In the genomic region with DNA sequence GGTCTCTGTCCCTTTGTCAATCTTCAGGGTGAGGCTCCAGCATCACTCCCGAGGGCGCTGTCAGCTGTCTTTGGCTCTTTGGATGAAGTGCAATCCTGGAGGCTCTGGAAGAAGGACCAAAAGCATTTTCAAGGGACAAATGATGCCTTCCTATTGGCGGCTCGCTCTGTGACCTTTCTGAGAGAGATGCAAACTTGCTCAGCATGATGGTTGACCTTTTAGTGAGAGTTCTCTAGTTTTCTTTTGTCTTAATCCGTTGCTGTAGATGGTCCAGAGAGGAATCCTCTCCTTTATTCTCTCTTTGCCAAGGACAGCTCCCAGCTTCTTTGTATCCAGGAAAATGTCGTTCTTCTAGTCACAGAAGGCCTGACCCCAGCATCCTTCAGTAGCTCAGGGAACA, we compare ENCODE assay signal across 10 mouse cellular contexts. TPM values are rescaled to one million over a fixed set of nuclear protein-coding genes. Genes with fewer than 3 reads are reported as not detected.
DNase-seq lines count a peak whose midpoint lies in the region; ATAC-seq lines count a peak whose summit lies in the region.
"Had no signal": no experiment of that assay in that cellular context is flagged by ENCODE, and none has a peak within 500 bp of the region (broad histone marks: within the 10 kb centered on the region; RNA-seq: fewer than 3 reads in every experiment).

No protein-coding gene starts in this region.

- H3K4me2 ChIP-seq in heart, embryonic 14.5 days (ENCODE audit: low read length) = peak overlapping the region; percentile 64
- peak overlapping the region; percentile 53 for H3K4me2 ChIP-seq in hindbrain, embryonic 13.5 days
- H3K4me2 ChIP-seq in midbrain, embryonic 14.5 days (ENCODE audit: low read length) = peak overlapping the region; percentile 55

- peaks cover 29 to 36% of the 10 kb centered on the region in 2 experiments for H3K4me1 ChIP-seq in heart, embryonic 14.5 days (ENCODE audit: control insufficient read depth in 2 of 2, insufficient read depth in 2 of 2, low read length in 2 of 2)
- peaks cover 60% of the 10 kb centered on the region for H3K4me1 ChIP-seq in hindbrain, embryonic 13.5 days (replicated peaks)
- peaks cover 44% of the 10 kb centered on the region for H3K4me1 ChIP-seq in midbrain, embryonic 14.5 days (ENCODE audit: control insufficient read depth, insufficient read depth, low read length)

- no peaks in the 10 kb centered on the region for H3K36me3 ChIP-seq in heart, embryonic 14.5 days (ENCODE audit: control insufficient read depth, insufficient read depth, low read length)
- H3K36me3 ChIP-seq in hindbrain, embryonic 13.5 days = no peaks in the 10 kb centered on the region
- H3K36me3 ChIP-seq in midbrain, embryonic 14.5 days (ENCODE audit: control insufficient read depth, insufficient read depth, low read length) = no peaks in the 10 kb centered on the region

- H3K27ac ChIP-seq in heart, embryonic 14.5 days (replicated peaks in 1 of 2; ENCODE audit: control insufficient read depth in 1 of 2, insufficient read depth in 1 of 2, low read depth in 2 of 2, low read length in 2 of 2) = no peak overlapping the region
- H3K27ac ChIP-seq in hindbrain, embryonic 13.5 days = peak overlapping the region; percentile 79
- H3K27ac ChIP-seq in midbrain, embryonic 14.5 days (replicated peaks; ENCODE audit: low read depth, low read length) = peak overlapping the region; percentile 82

- H3K4me3 ChIP-seq in heart, embryonic 14.5 days (ENCODE audit: control insufficient read depth in 1 of 2, insufficient read depth in 1 of 2, low read depth in 1 of 2, low read length in 2 of 2) = peak overlapping the region; percentile 25 to 26
- H3K4me3 ChIP-seq in hindbrain, embryonic 13.5 days = peak overlapping the region; percentile 31
- peak overlapping the region; percentile 29 for H3K4me3 ChIP-seq in midbrain, embryonic 14.5 days (replicated peaks; ENCODE audit: low read depth, low read length)

- peak overlapping the region; percentile 65 for H3K9ac ChIP-seq in heart, embryonic 14.5 days (ENCODE audit: low read length)
- H3K9ac ChIP-seq in hindbrain, embryonic 13.5 days = peak overlapping the region; percentile 75
- H3K9ac ChIP-seq in midbrain, embryonic 14.5 days (replicated peaks; ENCODE audit: low read length) = peak overlapping the region; percentile 61

- H3K27me3 ChIP-seq in heart, embryonic 14.5 days (ENCODE audit: control insufficient read depth, insufficient read depth, low read length) = no peaks in the 10 kb centered on the region
- H3K27me3 ChIP-seq in hindbrain, embryonic 13.5 days = no peaks in the 10 kb centered on the region
- no peaks in the 10 kb centered on the region for H3K27me3 ChIP-seq in midbrain, embryonic 14.5 days (ENCODE audit: control insufficient read depth, insufficient read depth, low read length)

- no peaks in the 10 kb centered on the region for H3K9me3 ChIP-seq in heart, embryonic 14.5 days (ENCODE audit: control insufficient read depth, low read length)
- H3K9me3 ChIP-seq in hindbrain, embryonic 13.5 days = no peaks in the 10 kb centered on the region
- H3K9me3 ChIP-seq in midbrain, embryonic 14.5 days (ENCODE audit: control insufficient read depth, low read length) = no peaks in the 10 kb centered on the region

- DNase-seq in heart, adult 9 months (ENCODE audit: low spot score in 2 of 2) = no peak
- peak; percentile 91 for DNase-seq in R1 (ENCODE audit: low read depth, low spot score)
- no peak for DNase-seq in midbrain, embryonic 14.5 days
- no peak for DNase-seq in cerebellum, postnatal 4 days (ENCODE audit: low spot score in 2 of 2)
- no peak for DNase-seq in adrenal gland, postnatal 36 days
- no peak for DNase-seq in layer of hippocampus, adult 8-10 months (ENCODE audit: low spot score in 2 of 2)

- 33% methylated on average over 6 of the region's 6 CpGs for WGBS in heart, embryonic 14.5 days
- WGBS in hindbrain, embryonic 13.5 days = 10% methylated on average over 6 of the region's 6 CpGs
- 12% methylated on average over 6 of the region's 6 CpGs for WGBS in midbrain, embryonic 14.5 days

- ATAC-seq in heart, embryonic 14.5 days (ENCODE audit: insufficient number of reproducible peaks, insufficient read depth, low FRiP score, low read depth) = no peak
- ATAC-seq in hindbrain, embryonic 13.5 days (ENCODE audit: low FRiP score) = peak; percentile 22; the same call in 1 of the 2 replicates
- ATAC-seq in midbrain, embryonic 14.5 days (ENCODE audit: low FRiP score, low TSS enrichment) = peak; percentile 28; the same call in 1 of the 2 replicates

RNA-seq across cellular contexts. Expression of gene Apol7a, which starts 39.8 kb away (rescaled TPM):
- polyA plus RNA-seq in heart, embryonic 14.5 days (2014; fragmentation: Nextera tagmentation; extraction: Ambion mirVana) = 0.11 and 0.31 TPM in 2 replicates
- 0.08 TPM in 1 of 2 replicates, not detected in the other for polyA plus RNA-seq in hindbrain, embryonic 13.5 days (2015; fragmentation: Nextera tagmentation; extraction: Ambion mirVana)
- polyA plus RNA-seq in midbrain, embryonic 14.5 days (2014; fragmentation: Nextera tagmentation; extraction: Ambion mirVana) = not detected in 2 replicates
- total RNA-seq in adrenal gland, postnatal 36 days (2021) = not detected
- 1 to 10 TPM in 1 of 4 experiments, under 1 TPM in 2, not detected in 1; 0.14 to 1.3 (median 0.82) TPM for total RNA-seq in layer of hippocampus, adult 8-10 months (2022)
- total RNA-seq: CH12.LX; megakaryocyte progenitor cell, adult 5-6 weeks had no signal

RNA-seq across cellular contexts. Expression of gene Apol9a, which starts 51.9 kb away (rescaled TPM):
- polyA plus RNA-seq in heart, embryonic 14.5 days (2014; fragmentation: Nextera tagmentation; extraction: Ambion mirVana) = 0.82 and 0.94 TPM in 2 replicates
- not detected in 2 replicates for polyA plus RNA-seq in hindbrain, embryonic 13.5 days (2015; fragmentation: Nextera tagmentation; extraction: Ambion mirVana)
- polyA plus RNA-seq in midbrain, embryonic 14.5 days (2014; fragmentation: Nextera tagmentation; extraction: Ambion mirVana) = not detected in 2 replicates
- total RNA-seq in adrenal gland, postnatal 36 days (2021) = 1 to 10 TPM; 1.7 to 2.0 TPM
- total RNA-seq in layer of hippocampus, adult 8-10 months (2022) = under 1 TPM in 1 of 4 experiments, not detected in 3; 0.32 TPM
- total RNA-seq: CH12.LX; megakaryocyte progenitor cell, adult 5-6 weeks had no signal

RNA-seq across cellular contexts. Expression of gene Rbfox2, which starts 52.3 kb away (rescaled TPM):
- polyA plus RNA-seq in heart, embryonic 14.5 days (2014; fragmentation: Nextera tagmentation; extraction: Ambion mirVana) = 84.3 and 89.1 TPM in 2 replicates
- polyA plus RNA-seq in hindbrain, embryonic 13.5 days (2015; fragmentation: Nextera tagmentation; extraction: Ambion mirVana) = 158 and 159 TPM in 2 replicates
- 195 and 282 TPM in 2 replicates for polyA plus RNA-seq in midbrain, embryonic 14.5 days (2014; fragmentation: Nextera tagmentation; extraction: Ambion mirVana)
- total RNA-seq in adrenal gland, postnatal 36 days (2021) = 10 to 100 TPM; 54.4 to 64.7 TPM
- total RNA-seq in layer of hippocampus, adult 8-10 months (2022) = 100 to 1,000 TPM; 200 to 279 (median 237) TPM

Comparison
In these comparisons a context has a peak if more than half of its experiments do, and no peak if none do; other contexts are left out.
1. H3K27ac ChIP-seq: peak in hindbrain, embryonic 13.5 days (single experiment) and midbrain, embryonic 14.5 days (single experiment); none in heart, embryonic 14.5 days (0 of 2).
2. Peak in every context shown above with its lines, with median percentiles within 50 percentile points of each other: H3K4me2 ChIP-seq, H3K4me3 ChIP-seq and H3K9ac ChIP-seq.